Mouse (Mus musculus): ENCODE data around the gene Usp13.

DNA sequence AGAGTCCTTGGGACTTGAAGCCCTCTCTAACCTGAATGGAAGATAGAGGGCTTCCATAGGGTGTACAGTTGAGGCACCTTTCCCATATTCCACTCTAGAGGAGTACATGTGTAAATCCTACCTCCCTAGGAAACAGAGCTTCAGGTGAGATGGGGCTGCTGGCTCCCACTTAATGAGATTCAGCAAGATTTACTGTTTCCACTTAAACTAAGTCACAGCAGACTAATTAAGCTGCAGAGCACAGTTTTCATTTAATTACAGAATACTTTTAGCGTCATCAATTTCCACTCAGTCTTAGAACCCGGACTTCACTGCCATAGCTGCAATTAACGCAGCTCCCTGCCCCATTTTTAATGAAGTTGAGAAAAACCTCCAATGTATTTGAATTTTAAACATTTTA is 144.1 kb downstream of the Usp13 start:
- no peak for TF ChIP-seq GATA1 (IDR thresholded peaks at IDR 0.05; ENCODE audit: borderline replicate concordance, low read length)
- no peak for TF ChIP-seq FLI1 (IDR thresholded peaks at IDR 0.05; ENCODE audit: low read length)

All from megakaryocyte, embryonic 14.5 days (primary cell).